Mouse (Mus musculus) lung, embryonic 14.5 days (tissue): Measurements from ENCODE around the gene Anks3. TPM values are rescaled to one million over a fixed set of nuclear protein-coding genes. Genes with fewer than 3 reads are reported as not detected.

ENCODE experiments used
- ATAC-seq: fragments of 200-750 bp; cut with Nextera tagmentation; 2 replicates; pipeline ENCODE4 v1.8.0; 2017; ENCODE audit warnings: mild to moderate bottlenecking, moderate TSS enrichment, moderate library complexity; ENCODE audit not compliant: insufficient read depth
- DNase-seq: peaks from one replicate; pipeline ENCODE4 v3.0.0-alpha.2; 2015
- H3K27ac ChIP-seq: fragments of 300-500 bp; sonication (generic); 2 replicates; pipeline ENCODE4 v1.5.1; 2014; ENCODE audit warnings: low read depth, mild to moderate bottlenecking, moderate library complexity
- H3K27me3 ChIP-seq: fragments of 300-500 bp; sonication (generic); 2 replicates; pipeline ENCODE4 v1.6.1; 2014; ENCODE audit warnings: low read length, control low read depth; ENCODE audit not compliant: insufficient read depth
- H3K36me3 ChIP-seq: fragments of 300-500 bp; sonication (generic); 2 replicates; pipeline ENCODE4 v1.6.1; 2014; ENCODE audit warnings: control low read depth; ENCODE audit not compliant: insufficient read depth
- H3K4me1 ChIP-seq: fragments of 300-500 bp; sonication (generic); 2 replicates; pipeline ENCODE4 v1.6.1; 2014; ENCODE audit warnings: antibody characterized with exemption, control low read depth; ENCODE audit not compliant: insufficient read depth
- H3K4me2 ChIP-seq: fragments of 300-500 bp; sonication (generic); 2 replicates; pipeline ENCODE4 v1.6.1; 2014; ENCODE audit warnings: mild to moderate bottlenecking
- H3K4me3 ChIP-seq: fragments of 300-500 bp; sonication (generic); 2 replicates; pipeline ENCODE4 v1.5.1; 2014; ENCODE audit warnings: low read depth, low read length
- H3K9ac ChIP-seq: fragments of 300-500 bp; sonication (generic); 2 replicates; pipeline ENCODE4 v1.6.1; 2014
- H3K9me3 ChIP-seq: fragments of 300-500 bp; sonication (generic); 2 replicates; pipeline ENCODE4 v1.6.1; 2016; ENCODE audit warnings: low read depth, low read length, control low read depth
- CTCF ChIP-seq: IDR thresholded peaks from 2 replicates; pipeline ENCODE4 v1.5.1; 2016; ENCODE audit warnings: antibody characterized with exemption, low read depth
- WGBS: fragments of 180-500 bp; shearing (Covaris S2); extraction: QIAGEN DNeasy Blood & Tissue Kit; methylation state at CpG from one replicate; pipeline ENCODE4 v1.1.7; 2014; 5-methylcytosine and 5-hydroxymethylcytosine counted together
- polyA plus RNA-seq: library from polyadenylated mRNA; unstranded; fragments of >200 nt; fragmentation: Nextera tagmentation; extraction: Ambion mirVana; gene quantifications from 2 replicates; pipeline ENCODE4 v1.2.1, GENCODE M21; 2014

Anks3 gene
- polyA plus RNA-seq, 1 experiment from 2014 or later = 53.1 TPM

DNA sequence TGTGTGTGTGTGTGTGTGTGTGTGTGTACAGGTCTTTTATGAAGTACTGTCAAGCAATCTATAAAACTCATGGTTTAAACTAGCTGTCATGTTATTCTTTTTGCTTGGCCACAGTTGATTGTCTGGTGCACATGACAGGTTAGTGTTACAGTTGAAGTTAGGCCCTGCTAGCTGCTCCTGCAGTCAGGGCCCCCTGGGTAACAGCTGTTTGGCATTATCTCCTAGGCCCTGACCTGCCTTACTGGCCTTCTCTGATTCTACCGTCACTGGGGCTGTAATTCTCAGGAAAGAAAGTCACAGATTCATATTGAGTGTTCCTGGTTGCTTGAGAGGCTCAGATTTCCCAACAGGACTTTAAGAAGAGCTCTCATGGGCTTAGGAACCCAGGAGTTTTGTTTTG is 58.4 kb downstream of the Anks3 start:
- Histone ChIP-seq H3K4me2 (no peak overlapping the region), H3K36me3 (peaks cover 27% of the 10 kb centered on the region), H3K4me1 (0 out of 2 replicates have a peak, but pooled peaks cover 7% of the 10 kb centered on the region), H3K27ac (peak overlapping the region; percentile 63; the same call in 1 of the 2 replicates), H3K9me3 (no peaks in the 10 kb centered on the region), H3K27me3 (no peaks in the 10 kb centered on the region), H3K9ac (no peak overlapping the region), H3K4me3 (no peak overlapping the region)
- WGBS = 30% methylated on average over 1 of the region's 1 CpGs
- DNase-seq = no peak
- ATAC-seq = no peak
- no peak for TF ChIP-seq CTCF

DNA sequence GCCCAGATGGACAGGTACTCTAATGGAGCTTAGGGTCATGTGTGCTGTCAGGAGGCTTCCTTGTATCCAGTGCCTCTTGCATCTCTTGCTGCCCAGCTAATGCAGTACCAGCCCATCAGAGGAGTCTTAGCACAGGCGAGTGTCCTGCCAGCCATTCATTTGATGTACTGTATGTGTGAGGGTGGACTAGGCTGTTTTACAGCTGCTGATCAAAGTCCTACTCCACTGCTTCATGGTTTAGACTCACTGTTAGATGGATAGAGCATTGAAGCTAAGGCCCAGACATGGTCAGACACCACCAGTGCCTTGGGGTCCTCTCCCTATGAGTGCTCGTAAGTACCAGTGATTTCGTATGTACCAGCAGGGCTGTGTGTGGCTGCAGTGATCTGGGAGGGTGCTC is 59.1 kb downstream of the Anks3 start:
- Histone ChIP-seq H3K9ac (no peak overlapping the region), H3K4me3 (no peak overlapping the region), H3K36me3 (peaks cover 20% of the 10 kb centered on the region), H3K27me3 (no peaks in the 10 kb centered on the region), H3K9me3 (no peaks in the 10 kb centered on the region), H3K27ac (no peak overlapping the region), H3K4me2 (no peak overlapping the region), H3K4me1 (0 out of 2 replicates have a peak, but pooled peaks cover 7% of the 10 kb centered on the region)
- WGBS = 84% methylated on average over 3 of the region's 3 CpGs
- TF ChIP-seq CTCF = no peak
- ATAC-seq = no peak
- no peak for DNase-seq

DNA sequence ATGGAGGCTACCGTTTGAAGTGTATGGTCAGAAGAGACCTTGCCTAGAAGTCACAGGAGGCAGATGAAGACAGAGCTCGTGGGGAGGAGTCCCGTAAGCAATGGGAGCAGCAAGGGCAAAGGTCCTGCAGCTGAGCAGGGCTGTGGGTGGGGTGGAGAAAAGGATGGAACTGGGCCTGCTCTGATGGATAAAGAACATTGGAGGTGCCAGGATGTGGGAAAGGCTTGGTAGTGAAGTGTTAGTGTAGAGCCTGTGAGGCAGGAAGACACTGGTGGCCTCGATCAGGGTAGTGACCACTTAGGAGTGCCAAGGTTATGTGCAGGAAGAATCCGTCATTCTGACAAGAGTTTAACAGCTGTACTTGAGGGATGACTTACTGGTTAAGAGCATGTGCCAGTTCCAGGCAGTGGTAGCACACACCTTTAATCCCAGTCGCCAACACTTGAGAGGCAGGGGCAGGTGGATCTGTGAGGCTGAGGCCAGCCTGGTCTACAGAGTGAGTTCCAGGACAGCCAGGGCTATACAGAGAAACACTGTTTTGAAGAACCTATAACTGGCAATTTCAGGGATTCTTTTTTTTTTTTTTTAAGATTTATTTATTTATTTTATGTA is 60.4 kb downstream of the Anks3 start:
- Histone ChIP-seq H3K27ac (no peak overlapping the region), H3K4me2 (no peak overlapping the region), H3K4me3 (no peak overlapping the region), H3K4me1 (0 out of 2 replicates have a peak, but pooled peaks cover 7% of the 10 kb centered on the region), H3K9ac (no peak overlapping the region), H3K27me3 (no peaks in the 10 kb centered on the region), H3K36me3 (peaks cover 12% of the 10 kb centered on the region), H3K9me3 (no peaks in the 10 kb centered on the region)
- DNase-seq (no peak), ATAC-seq (no peak)
- no peak for TF ChIP-seq CTCF
- WGBS = 55% methylated on average over 6 of the region's 6 CpGs

GRCm38 (mm10) chr16:4902390-4902789 is 61.6 kb downstream of the Anks3 start:
- H3K4me3 ChIP-seq = no peak overlapping the region
- H3K4me2 ChIP-seq = no peak overlapping the region
- DNase-seq (no peak), ATAC-seq (no peak)
- no peak for TF ChIP-seq CTCF
- 0 out of 2 replicates have a peak, but pooled peaks cover 4% of the 10 kb centered on the region for H3K36me3 ChIP-seq
- H3K4me1 ChIP-seq = 0 out of 2 replicates have a peak, but pooled peaks cover 7% of the 10 kb centered on the region
- no peak overlapping the region for H3K27ac ChIP-seq
- WGBS = 75% methylated on average over 2 of the region's 2 CpGs
- no peaks in the 10 kb centered on the region for H3K9me3 ChIP-seq
- no peaks in the 10 kb centered on the region for H3K27me3 ChIP-seq
- no peak overlapping the region for H3K9ac ChIP-seq

GRCm38 (mm10) chr16:4901167-4901566 is 62.8 kb downstream of the Anks3 start:
- H3K9ac ChIP-seq = no peak overlapping the region
- 0 out of 2 replicates have a peak, but pooled peaks cover 7% of the 10 kb centered on the region for H3K4me1 ChIP-seq
- H3K27ac ChIP-seq = no peak overlapping the region
- H3K9me3 ChIP-seq = no peaks in the 10 kb centered on the region
- no peak overlapping the region for H3K4me2 ChIP-seq
- H3K27me3 ChIP-seq = no peaks in the 10 kb centered on the region
- H3K36me3 ChIP-seq = 0 out of 2 replicates have a peak, but pooled peaks cover 3% of the 10 kb centered on the region
- TF ChIP-seq CTCF = no peak
- H3K4me3 ChIP-seq = no peak overlapping the region
- WGBS = 59% methylated on average over 7 of the region's 7 CpGs
- no peak for DNase-seq
- ATAC-seq = no peak

GRCm38 (mm10) chr16:4899711-4900110 is 64.3 kb downstream of the Anks3 start:
- H3K4me2 ChIP-seq = no peak overlapping the region; the same call in 1 of the 2 replicates
- 38% methylated on average over 2 of the region's 2 CpGs for WGBS
- H3K9me3 ChIP-seq = no peaks in the 10 kb centered on the region
- ATAC-seq (no peak), DNase-seq (peak; percentile 91)
- no peak for TF ChIP-seq CTCF
- no peaks in the 10 kb centered on the region for H3K4me1 ChIP-seq
- H3K36me3 ChIP-seq = 0 out of 2 replicates have a peak, but pooled peaks cover 5% of the 10 kb centered on the region
- H3K27me3 ChIP-seq = no peaks in the 10 kb centered on the region
- no peak overlapping the region for H3K9ac ChIP-seq
- H3K27ac ChIP-seq = peak overlapping the region; percentile 62
- H3K4me3 ChIP-seq = no peak overlapping the region

- WGBS = 87% methylated on average over 6 of the region's 6 CpGs
- no peaks in the 10 kb centered on the region for H3K4me1 ChIP-seq
Observed at GRCm38 (mm10) chr16:4898881-4899280, 65.1 kb downstream of the Anks3 start.

More at GRCm38 (mm10) chr16:4898881-4899280, 65.1 kb downstream of the Anks3 start:
- Histone ChIP-seq H3K4me2 (no peak overlapping the region), H3K27ac (0 out of 2 replicates have a peak overlapping the region, but pooled peaks have one; percentile 36), H3K9me3 (no peaks in the 10 kb centered on the region), H3K27me3 (no peaks in the 10 kb centered on the region), H3K4me3 (no peak overlapping the region), H3K36me3 (0 out of 2 replicates have a peak, but pooled peaks cover 10% of the 10 kb centered on the region), H3K9ac (no peak overlapping the region)
- no peak for DNase-seq
- TF ChIP-seq CTCF = no peak
- no peak for ATAC-seq
